Mouse (Mus musculus): Measurements from ENCODE around the gene Gm4969. TPM values are rescaled to one million over a fixed set of nuclear protein-coding genes. Genes with fewer than 3 reads are reported as not detected.

Gene Gm4969
- polyA plus RNA-seq, 1 experiment from 2014 or later: 3.8 TPM

GRCm38 (mm10) chr7:19067063-19067462 is 51.1 kb downstream of the Gm4969 start:
- 43% methylated on average over 14 of the region's 14 CpGs for WGBS
- peaks cover 37% of the 10 kb centered on the region for H3K27me3 ChIP-seq

GRCm38 (mm10) chr7:19065896-19066295 is 52.3 kb downstream of the Gm4969 start:
- WGBS: 58% methylated on average over 13 of the region's 13 CpGs
- H3K9me3 ChIP-seq: no peaks in the 10 kb centered on the region
- 0 out of 2 replicates have a peak, but pooled peaks cover 4% of the 10 kb centered on the region for H3K4me1 ChIP-seq
- ATAC-seq (ENCODE audit: insufficient number of reproducible peaks, insufficient read depth, low FRiP score, low TSS enrichment): 0 out of 2 replicates have a peak, but pooled peaks have one; percentile 72
- no peaks in the 10 kb centered on the region for H3K36me3 ChIP-seq
- H3K27me3 ChIP-seq: peaks cover 37% of the 10 kb centered on the region
- H3K9ac ChIP-seq: no peak overlapping the region
- no peak overlapping the region for H3K27ac ChIP-seq
- H3K4me2 ChIP-seq (replicated peaks): peak overlapping the region; percentile 24; the same call in 1 of the 2 replicates
- peak overlapping the region; percentile 15; the same call in 1 of the 2 replicates for H3K4me3 ChIP-seq

More at GRCm38 (mm10) chr7:19067063-19067462, 51.1 kb downstream of the Gm4969 start:
- Histone ChIP-seq H3K4me2 (replicated peaks) (no peak overlapping the region), H3K36me3 (no peaks in the 10 kb centered on the region), H3K4me3 (no peak overlapping the region), H3K9ac (no peak overlapping the region), H3K4me1 (0 out of 2 replicates have a peak, but pooled peaks cover 4% of the 10 kb centered on the region), H3K27ac (no peak overlapping the region), H3K9me3 (no peaks in the 10 kb centered on the region)
- ATAC-seq (ENCODE audit: insufficient number of reproducible peaks, insufficient read depth, low FRiP score, low TSS enrichment): no peak

DNA sequence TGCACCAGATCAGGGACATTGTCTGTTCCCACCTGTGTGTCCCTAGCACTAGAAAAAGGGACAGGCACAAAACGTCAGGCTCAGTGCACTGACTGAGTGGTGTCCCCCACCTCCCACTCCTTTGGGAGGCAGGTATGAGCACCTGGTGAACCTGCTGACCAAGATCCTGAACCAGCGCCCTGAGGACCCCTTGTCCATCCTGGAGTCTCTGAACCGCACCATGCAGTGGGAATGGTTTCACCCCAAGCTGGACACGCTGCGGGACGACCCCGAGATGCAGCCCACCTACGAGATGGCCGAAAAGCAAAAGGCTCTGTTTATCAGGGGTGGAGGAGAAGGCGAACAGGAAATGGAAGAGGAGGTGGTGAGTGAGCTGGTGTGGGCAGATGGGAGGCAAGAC is 60.8 kb downstream of the Gm4969 start:
- Histone ChIP-seq H3K27ac (no peak overlapping the region), H3K4me1 (peaks cover 9% of the 10 kb centered on the region), H3K4me3 (no peak overlapping the region), H3K36me3 (peaks cover 14% of the 10 kb centered on the region), H3K27me3 (no peaks in the 10 kb centered on the region), H3K9me3 (no peaks in the 10 kb centered on the region), H3K9ac (no peak overlapping the region), H3K4me2 (replicated peaks) (no peak overlapping the region)
- WGBS: 87% methylated on average over 10 of the region's 10 CpGs
- no peak for ATAC-seq (ENCODE audit: insufficient number of reproducible peaks, insufficient read depth, low FRiP score, low TSS enrichment)

GRCm38 (mm10) chr7:19055108-19055507 is 63.1 kb downstream of the Gm4969 start:
- 91% methylated on average over 8 of the region's 8 CpGs for WGBS
- H3K36me3 ChIP-seq: peaks cover 36% of the 10 kb centered on the region

DNA sequence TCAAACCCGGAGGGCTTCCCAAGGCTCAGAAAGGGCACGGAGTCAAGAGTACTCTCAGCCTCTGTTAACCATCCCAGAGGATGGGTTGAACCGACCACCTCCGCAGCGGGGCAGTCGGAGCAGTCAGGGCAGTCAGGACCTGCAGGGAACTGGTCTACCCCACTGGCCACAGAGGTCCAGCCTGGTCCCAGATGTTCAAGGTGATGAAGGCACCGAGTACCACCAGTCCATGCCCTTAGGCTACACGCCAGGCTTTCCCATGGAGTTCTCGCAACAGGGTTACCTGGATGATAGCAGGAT is 63.4 kb downstream of the Gm4969 start:
- Histone ChIP-seq H3K27me3 (no peaks in the 10 kb centered on the region), H3K9me3 (no peaks in the 10 kb centered on the region), H3K4me2 (replicated peaks) (peak overlapping the region; percentile 34), H3K36me3 (peaks cover 40% of the 10 kb centered on the region), H3K9ac (no peak overlapping the region), H3K4me3 (0 out of 2 replicates have a peak overlapping the region, but pooled peaks have one; percentile 3), H3K4me1 (peaks cover 9% of the 10 kb centered on the region), H3K27ac (no peak overlapping the region)
- peak; percentile 25; the same call in 1 of the 2 replicates for ATAC-seq (ENCODE audit: insufficient number of reproducible peaks, insufficient read depth, low FRiP score, low TSS enrichment)
- WGBS: 57% methylated on average over 9 of the region's 9 CpGs

More at GRCm38 (mm10) chr7:19055108-19055507, 63.1 kb downstream of the Gm4969 start:
- ATAC-seq (ENCODE audit: insufficient number of reproducible peaks, insufficient read depth, low FRiP score, low TSS enrichment): no peak
- H3K9me3 ChIP-seq: no peaks in the 10 kb centered on the region
- no peaks in the 10 kb centered on the region for H3K27me3 ChIP-seq
- no peak overlapping the region for H3K4me3 ChIP-seq
- no peak overlapping the region for H3K4me2 ChIP-seq (replicated peaks)
- peaks cover 9% of the 10 kb centered on the region for H3K4me1 ChIP-seq
- H3K9ac ChIP-seq: no peak overlapping the region
- no peak overlapping the region for H3K27ac ChIP-seq

DNA sequence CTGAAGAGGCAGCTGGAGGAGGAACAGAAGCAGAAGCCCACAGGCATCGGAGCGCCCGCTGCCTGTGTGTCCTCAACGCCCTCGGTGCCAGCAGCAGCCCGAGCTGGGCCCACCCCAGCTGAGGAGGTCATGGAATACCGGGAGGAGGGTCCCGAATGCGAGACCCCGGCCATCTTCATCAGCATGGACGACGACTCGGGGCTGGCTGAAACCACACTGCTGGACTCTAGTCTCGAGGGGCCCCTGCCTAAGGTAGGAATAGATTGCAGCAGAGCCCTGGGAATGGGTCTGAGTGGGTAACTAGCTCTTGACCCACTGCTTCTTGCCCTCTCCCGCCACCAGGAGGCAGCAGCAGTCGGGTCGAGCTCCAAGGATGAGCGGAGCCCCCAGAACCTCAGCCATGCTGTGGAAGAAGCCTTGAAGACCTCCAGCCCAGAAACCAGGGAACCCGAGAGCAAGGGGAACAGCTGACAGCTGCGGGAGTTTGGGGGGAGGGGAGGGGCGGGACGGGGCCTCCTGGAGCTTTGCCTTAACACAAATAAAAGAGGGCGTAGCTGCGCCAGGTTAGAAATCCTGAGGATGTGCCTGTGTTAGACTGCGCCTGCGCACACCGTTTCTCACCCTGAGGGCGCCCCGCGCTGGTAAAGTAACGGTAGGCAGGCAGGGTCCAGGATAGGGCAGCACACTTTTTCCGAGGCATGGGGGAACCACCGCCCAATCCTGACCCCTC is 64.0 kb downstream of the Gm4969 start, which contains the start of gene Rsph6a:
Rsph6a (plus strand) TSS at position 644 of the 730 bp plus-strand sequence.
- H3K4me3 ChIP-seq: 0 out of 2 replicates have a peak within 1 kb of the TSS, but pooled peaks have one; percentile 3
- peaks cover 9% of the 10 kb centered on the region for H3K4me1 ChIP-seq
- peaks cover 45% of the 10 kb centered on the region for H3K36me3 ChIP-seq
- H3K4me2 ChIP-seq (replicated peaks): peak within 1 kb of the TSS; percentile 34
- ATAC-seq (ENCODE audit: insufficient number of reproducible peaks, insufficient read depth, low FRiP score, low TSS enrichment): peak; percentile 41; the same call in 1 of the 2 replicates
- H3K27ac ChIP-seq: no peak within 1 kb of the TSS
- H3K9ac ChIP-seq: no peak within 1 kb of the TSS
- H3K27me3 ChIP-seq: no peaks in the 10 kb centered on the region
- WGBS: 29% methylated on average over 33 of the region's 33 CpGs
- H3K9me3 ChIP-seq: no peaks in the 10 kb centered on the region

DNA sequence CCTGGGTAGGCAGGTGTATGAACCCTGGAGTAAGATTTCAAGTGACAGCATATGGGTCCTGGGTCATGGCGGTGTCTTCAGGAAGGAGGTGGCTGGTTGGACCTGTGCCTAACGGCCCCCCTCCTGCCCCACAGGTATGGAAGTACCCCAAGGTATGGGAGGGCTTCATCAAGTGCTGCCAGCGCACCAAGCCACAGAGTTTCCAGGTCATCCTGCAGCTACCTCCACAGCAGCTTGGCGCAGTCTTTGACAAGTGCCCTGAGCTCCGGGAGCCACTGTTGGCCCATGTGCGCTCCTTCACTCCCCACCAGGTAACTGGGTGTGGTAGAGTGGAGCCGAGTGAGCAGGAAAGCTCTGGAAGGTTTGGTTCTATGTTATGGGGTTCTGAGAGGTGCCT is 65.0 kb downstream of the Gm4969 start:
- no peak overlapping the region for H3K27ac ChIP-seq
- H3K4me1 ChIP-seq: peaks cover 9% of the 10 kb centered on the region
- ATAC-seq (ENCODE audit: insufficient number of reproducible peaks, insufficient read depth, low FRiP score, low TSS enrichment): no peak
- 94% methylated on average over 7 of the region's 7 CpGs for WGBS
- H3K27me3 ChIP-seq: no peaks in the 10 kb centered on the region
- peaks cover 56% of the 10 kb centered on the region for H3K36me3 ChIP-seq
- H3K4me2 ChIP-seq (replicated peaks): no peak overlapping the region
- no peak overlapping the region for H3K9ac ChIP-seq
- no peaks in the 10 kb centered on the region for H3K9me3 ChIP-seq
- H3K4me3 ChIP-seq: no peak overlapping the region

GRCm38 (mm10) chr7:19052345-19053135 is 65.6 kb downstream of the Gm4969 start:
- Histone ChIP-seq H3K27me3 (no peaks in the 10 kb centered on the region), H3K27ac (no peak overlapping the region), H3K4me2 (replicated peaks) (no peak overlapping the region), H3K9ac (no peak overlapping the region), H3K4me1 (peaks cover 9% of the 10 kb centered on the region), H3K4me3 (no peak overlapping the region), H3K36me3 (peaks cover 62% of the 10 kb centered on the region), H3K9me3 (no peaks in the 10 kb centered on the region)
- whole genome bisulfite sequencing: 90% methylated on average over 15 of the region's 15 CpGs
- ATAC-seq (ENCODE audit: insufficient number of reproducible peaks, insufficient read depth, low FRiP score, low TSS enrichment): no peak

DNA sequence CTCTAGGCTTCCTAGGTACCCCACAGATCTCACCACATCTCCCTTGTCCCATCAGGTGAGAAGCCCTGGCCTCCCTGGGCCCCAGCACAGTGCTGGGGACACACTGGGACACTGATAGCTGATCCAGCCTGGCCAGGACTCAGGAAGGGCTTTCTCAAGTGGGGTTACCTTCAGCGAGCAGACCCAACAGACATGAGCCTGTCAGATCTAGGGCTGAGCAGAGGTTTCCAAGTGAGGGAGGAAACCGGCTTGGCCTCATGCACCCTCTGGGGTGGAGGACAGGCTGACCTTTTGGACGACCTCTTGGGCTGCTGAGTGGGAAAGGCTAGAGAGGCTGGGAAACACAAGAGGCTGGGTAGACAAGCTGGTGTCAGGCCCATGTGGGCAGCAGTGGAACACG is 67.0 kb downstream of the Gm4969 start:
- Histone ChIP-seq H3K27me3 (no peaks in the 10 kb centered on the region), H3K27ac (no peak overlapping the region), H3K9me3 (no peaks in the 10 kb centered on the region), H3K9ac (no peak overlapping the region), H3K36me3 (peaks cover 75% of the 10 kb centered on the region), H3K4me3 (no peak overlapping the region), H3K4me1 (peaks cover 9% of the 10 kb centered on the region), H3K4me2 (replicated peaks) (no peak overlapping the region)
- WGBS: 68% methylated on average over 4 of the region's 4 CpGs
- no peak for ATAC-seq (ENCODE audit: insufficient number of reproducible peaks, insufficient read depth, low FRiP score, low TSS enrichment)

GRCm38 (mm10) chr7:19050172-19050571 is 68.0 kb downstream of the Gm4969 start:
- Histone ChIP-seq H3K4me1 (peaks cover 9% of the 10 kb centered on the region), H3K4me3 (no peak overlapping the region), H3K9ac (no peak overlapping the region; the same call in 1 of the 2 replicates), H3K27ac (no peak overlapping the region), H3K36me3 (peaks cover 83% of the 10 kb centered on the region), H3K9me3 (no peaks in the 10 kb centered on the region), H3K4me2 (replicated peaks) (no peak overlapping the region), H3K27me3 (no peaks in the 10 kb centered on the region)
- WGBS: 90% methylated on average over 8 of the region's 8 CpGs
- no peak for ATAC-seq (ENCODE audit: insufficient number of reproducible peaks, insufficient read depth, low FRiP score, low TSS enrichment)

DNA sequence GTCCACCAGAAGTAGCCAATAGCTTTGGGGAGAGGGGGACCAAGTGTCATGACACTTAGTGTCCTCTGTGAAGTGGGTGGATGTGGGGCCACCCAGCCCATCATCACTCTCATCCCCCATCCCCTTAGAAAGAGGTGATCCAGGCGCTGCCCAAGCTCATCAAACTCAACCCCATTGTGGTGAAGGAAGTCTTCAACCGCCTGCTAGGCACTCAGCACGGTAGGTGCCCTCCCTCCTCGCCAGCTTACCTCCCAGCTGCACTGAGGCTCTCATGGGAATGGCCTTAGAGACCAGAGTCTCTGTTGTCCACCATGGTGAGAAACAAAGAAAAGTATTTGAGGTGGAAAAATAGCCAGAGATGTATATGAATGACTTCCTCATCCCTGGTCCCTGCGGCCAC is 68.9 kb downstream of the Gm4969 start:
- H3K9me3 ChIP-seq: no peaks in the 10 kb centered on the region
- H3K4me1 ChIP-seq: peaks cover under 1% of the 10 kb centered on the region; the same call in 1 of the 2 replicates
- H3K9ac ChIP-seq: no peak overlapping the region
- no peak overlapping the region for H3K4me2 ChIP-seq (replicated peaks)
- WGBS: 88% methylated on average over 5 of the region's 5 CpGs
- H3K27me3 ChIP-seq: no peaks in the 10 kb centered on the region
- no peak for ATAC-seq (ENCODE audit: insufficient number of reproducible peaks, insufficient read depth, low FRiP score, low TSS enrichment)
- H3K27ac ChIP-seq: no peak overlapping the region
- H3K4me3 ChIP-seq: no peak overlapping the region
- H3K36me3 ChIP-seq: peaks cover 91% of the 10 kb centered on the region
